Mouse (Mus musculus) liver, embryonic 14.5 days (tissue): ENCODE results near the gene Kdm1b. TPM values are rescaled to one million over a fixed set of nuclear protein-coding genes. Genes with fewer than 3 reads are reported as not detected.

ENCODE experiments used
- ATAC-seq: fragments of 200-750 bp; cut with Nextera tagmentation; 2 replicates; pipeline ENCODE4 v1.8.0; 2017; ENCODE audit warnings: moderate number of reproducible peaks, mild to moderate bottlenecking, moderate library complexity; ENCODE audit not compliant: insufficient read depth
- DNase-seq, 3 experiments: peaks; one replicate each; pipeline ENCODE4 v3.0.0-alpha.2; 2012 to 2013; ENCODE audit warnings: low read depth in 3 of 3, low spot score in 3 of 3
- H3K27ac ChIP-seq: fragments of 300-500 bp; sonication (generic); 2 replicates; pipeline ENCODE4 v1.5.1; 2014; ENCODE audit warnings: moderate library complexity, mild to moderate bottlenecking, control low read depth, inconsistent platforms
- H3K27me3 ChIP-seq: fragments of 300-500 bp; sonication (generic); 2 replicates; pipeline ENCODE4 v1.6.1; 2014; ENCODE audit warnings: mild to moderate bottlenecking, low read length, moderate library complexity; ENCODE audit not compliant: control insufficient read depth, insufficient read depth
- H3K36me3 ChIP-seq: fragments of 300-500 bp; sonication (generic); replicated peaks from 2 replicates; pipeline ENCODE4 v1.6.1; 2014; ENCODE audit warnings: low read depth; ENCODE audit not compliant: control insufficient read depth, insufficient read depth
- H3K4me1 ChIP-seq, 2 experiments: fragments of 200-500 bp in 1 of 2; fragments of 300-500 bp in 1 of 2; sonication (generic) in 1 of 2; replicated peaks; 2 replicates each; pipeline ENCODE4 v1.6.1; 2012 to 2014; ENCODE audit warnings: antibody characterized with exemption in 1 of 2, inconsistent platforms in 1 of 2, low read length in 1 of 2; ENCODE audit not compliant: control insufficient read depth in 2 of 2, insufficient read depth in 2 of 2
- H3K4me2 ChIP-seq: fragments of 300-500 bp; sonication (generic); 2 replicates; pipeline ENCODE4 v1.6.1; 2014; ENCODE audit warnings: low read depth, mild to moderate bottlenecking, control low read depth, moderate library complexity
- H3K4me3 ChIP-seq, 2 experiments: fragments of 200-500 bp in 1 of 2; fragments of 300-500 bp in 1 of 2; sonication (generic) in 1 of 2; 2 replicates each; pipeline ENCODE4 v1.5.1; 2012 to 2014; ENCODE audit warnings: low read depth in 2 of 2, low read length in 2 of 2, mild to moderate bottlenecking in 2 of 2, control low read depth in 1 of 2, inconsistent platforms in 1 of 2, moderate library complexity in 1 of 2; ENCODE audit not compliant: insufficient read depth in 1 of 2
- H3K9ac ChIP-seq: fragments of 300-500 bp; sonication (generic); replicated peaks from 2 replicates; pipeline ENCODE4 v1.6.1; 2014; ENCODE audit warnings: mild to moderate bottlenecking, control low read depth, moderate library complexity
- H3K9me3 ChIP-seq: fragments of 300-500 bp; sonication (generic); 2 replicates; pipeline ENCODE4 v1.6.1; 2016; ENCODE audit warnings: low read length, mixed read lengths; ENCODE audit not compliant: control insufficient read depth
- CTCF ChIP-seq: IDR thresholded peaks from 2 replicates; pipeline ENCODE4 v1.5.1; 2016; ENCODE audit warnings: antibody characterized with exemption, low read depth, control low read depth
- EP300 ChIP-seq: IDR thresholded peaks from 2 replicates; pipeline ENCODE4 v1.6.1; 2016; ENCODE audit warnings: antibody characterized with exemption, low read depth
- WGBS: fragments of 180-500 bp; shearing (Covaris S2); extraction: QIAGEN DNeasy Blood & Tissue Kit; methylation state at CpG from one replicate; pipeline ENCODE4 v1.1.7; 2014; ENCODE audit not compliant: insufficient replicate concordance; 5-methylcytosine and 5-hydroxymethylcytosine counted together
- polyA plus RNA-seq, 2 experiments: library from polyadenylated mRNA; depleted of rRNA in 1 of 2; stranded (reverse) in 1 of 2; unstranded in 1 of 2; fragments of >200 nt; fragmentation: Nextera tagmentation in 1 of 2; extraction: Ambion mirVana in 1 of 2; gene quantifications; 2 replicates each; pipeline versions ENCODE4 v1.2.1 to v1.2.3; 2012 to 2014

Kdm1b gene
- polyA plus RNA-seq, 2 experiments: 2.5 to 2.8 TPM

- H3K36me3 ChIP-seq: no peaks in the 10 kb centered on the region
- H3K9ac ChIP-seq: 0 out of 2 replicates have a peak within 1 kb of the TSS, but pooled peaks have one; percentile 33
- no peak within 1 kb of the TSS for H3K27ac ChIP-seq
- peaks cover 42% of the 10 kb centered on the region for H3K27me3 ChIP-seq
- TF ChIP-seq CTCF (no peak), EP300 (no peak)
- peak within 1 kb of the TSS; percentile 55 for H3K4me2 ChIP-seq
- ATAC-seq: no peak
- 3% methylated on average over 55 of the region's 55 CpGs for WGBS
- DNase-seq: no peak
- peak within 1 kb of the TSS; percentile 36 to 50 for H3K4me3 ChIP-seq
- H3K4me1 ChIP-seq: peaks cover 0 to 5% of the 10 kb centered on the region in 2 experiments; a peak in 2 of 4 replicates
- H3K9me3 ChIP-seq: no peaks in the 10 kb centered on the region
Measured at GRCm38 (mm10) chr13:47122537-47123430, 79.5 kb downstream of the Kdm1b start, which contains the start of gene Rnf144b. Rnf144b (plus strand) TSS chr13:47122656.

GRCm38 (mm10) chr13:47124449-47124848, 81.2 kb downstream of the Kdm1b start:
- no peak overlapping the region for H3K27ac ChIP-seq
- H3K4me1 ChIP-seq: peaks cover 0 to 5% of the 10 kb centered on the region in 2 experiments; a peak in 2 of 4 replicates
- H3K9ac ChIP-seq: no peak overlapping the region
- TF ChIP-seq EP300 (no peak), CTCF (peak; percentile 33)
- peaks cover 42% of the 10 kb centered on the region for H3K27me3 ChIP-seq
- DNase-seq (no peak), ATAC-seq (peak; percentile 39; the same call in 1 of the 2 replicates)
- H3K4me2 ChIP-seq: no peak overlapping the region
- no peaks in the 10 kb centered on the region for H3K9me3 ChIP-seq
- H3K4me3 ChIP-seq: no peak overlapping the region
- WGBS: 44% methylated on average over 3 of the region's 3 CpGs
- no peaks in the 10 kb centered on the region for H3K36me3 ChIP-seq

GRCm38 (mm10) chr13:47124986-47125385, 81.7 kb downstream of the Kdm1b start:
- no peaks in the 10 kb centered on the region for H3K36me3 ChIP-seq
- peaks cover 0 to 5% of the 10 kb centered on the region in 2 experiments; a peak in 2 of 4 replicates for H3K4me1 ChIP-seq
- H3K27me3 ChIP-seq: peaks cover 42% of the 10 kb centered on the region
- DNase-seq (no peak), ATAC-seq (no peak)
- no peak overlapping the region for H3K4me3 ChIP-seq
- no peak overlapping the region for H3K27ac ChIP-seq
- no peak overlapping the region for H3K9ac ChIP-seq
- no peak for TF ChIP-seq EP300
- no peak for TF ChIP-seq CTCF
- 73% methylated on average over 6 of the region's 6 CpGs for WGBS
- no peaks in the 10 kb centered on the region for H3K9me3 ChIP-seq
- H3K4me2 ChIP-seq: no peak overlapping the region

GRCm38 (mm10) chr13:47125595-47125994, 82.3 kb downstream of the Kdm1b start:
- H3K4me1 ChIP-seq: peaks cover 0 to 5% of the 10 kb centered on the region in 2 experiments; a peak in 2 of 4 replicates
- H3K36me3 ChIP-seq: no peaks in the 10 kb centered on the region
- peaks cover 42% of the 10 kb centered on the region for H3K27me3 ChIP-seq
- DNase-seq (no peak), ATAC-seq (no peak)
- H3K4me3 ChIP-seq: no peak overlapping the region
- no peak overlapping the region for H3K9ac ChIP-seq
- H3K4me2 ChIP-seq: no peak overlapping the region
- no peak overlapping the region for H3K27ac ChIP-seq
- H3K9me3 ChIP-seq: no peaks in the 10 kb centered on the region
- WGBS: 68% methylated on average over 5 of the region's 5 CpGs
- no peak for TF ChIP-seq CTCF
- no peak for TF ChIP-seq EP300

- Histone ChIP-seq H3K27ac (no peak overlapping the region), H3K4me2 (no peak overlapping the region), H3K9me3 (no peaks in the 10 kb centered on the region), H3K4me3 (no peak overlapping the region), H3K9ac (no peak overlapping the region; the same call in 1 of the 2 replicates), H3K4me1 (no peaks in the 10 kb centered on the region), H3K27me3 (peaks cover 7% of the 10 kb centered on the region), H3K36me3 (no peaks in the 10 kb centered on the region)
- ATAC-seq (no peak), DNase-seq (no peak)
- TF ChIP-seq EP300 (no peak), CTCF (no peak)
- 68% methylated on average over 4 of the region's 4 CpGs for WGBS
Measured at GRCm38 (mm10) chr13:47129090-47129489, 85.8 kb downstream of the Kdm1b start.
